Mouse (Mus musculus) layer of hippocampus, postnatal 25 days (tissue): ENCODE measurements around the gene Vmn1r125. TPM values are rescaled to one million over a fixed set of nuclear protein-coding genes. Genes with fewer than 3 reads are reported as not detected.
"Not testable (repeated sequence)": the region's sequence is repeated elsewhere in the genome, so short reads cannot be mapped to it uniquely, and the experiment has no call there.

Experiments
- DNase-seq, 2 experiments: peaks; one replicate each; pipeline ENCODE4 v3.0.0; 2022; ENCODE audit warnings: mixed read lengths in 2 of 2, low spot score in 1 of 2; ENCODE audit errors: extremely low spot score in 1 of 2
- total RNA-seq, 2 experiments: library from RNA; stranded (reverse); gene quantifications; 2 replicates each; pipeline ENCODE4 v1.2.3; 2021

Gene Vmn1r125
- total RNA-seq: not detected

DNA sequence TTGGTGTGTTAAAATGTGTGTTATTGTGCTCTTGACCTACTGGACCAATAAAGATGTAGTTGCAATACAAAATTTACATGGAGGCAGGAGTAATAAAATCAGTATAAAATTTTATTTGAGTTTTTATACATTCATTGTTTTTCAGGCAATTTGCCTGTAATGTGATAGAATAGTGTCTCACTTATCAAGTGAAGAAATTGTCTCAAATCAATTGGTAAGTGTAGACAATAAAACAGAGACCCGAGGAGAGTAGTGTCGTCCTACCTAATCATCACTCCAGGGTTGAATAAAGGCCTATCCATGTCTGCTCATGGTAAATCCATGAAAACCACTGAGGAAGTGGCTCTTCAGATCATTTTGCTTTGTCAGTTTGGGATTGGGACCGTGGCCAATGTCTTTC lies at the start of gene Vmn1r125:
Gene Vmn1r125, plus strand, starts transcription at position 301 of the 400 bp plus-strand sequence.
- DNase-seq: not testable (repeated sequence)

DNA sequence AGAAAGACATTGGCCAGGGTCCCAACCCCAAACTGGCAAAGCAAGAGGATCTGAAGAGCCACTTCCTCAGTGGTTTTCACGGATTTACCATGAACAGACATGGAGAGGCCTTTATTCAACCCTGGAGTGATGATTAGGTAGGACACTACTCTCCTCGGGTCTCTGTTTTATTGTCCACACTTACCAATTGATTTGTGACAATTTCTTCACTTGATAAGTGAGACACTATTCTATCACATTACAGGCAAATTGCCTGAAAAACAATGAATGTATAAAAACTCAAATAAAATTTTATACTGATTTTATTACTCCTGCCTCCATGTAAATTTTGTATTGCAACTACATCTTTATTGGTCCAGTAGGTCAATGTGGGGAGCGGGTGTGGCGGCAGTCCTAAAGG lies 11.5 kb upstream of the Vmn1r125 start, which contains the start of gene Vmn1r124:
Gene Vmn1r124, minus strand, starts transcription at position 101 of the 400 bp plus-strand sequence.
- DNase-seq: not testable (repeated sequence)

DNA sequence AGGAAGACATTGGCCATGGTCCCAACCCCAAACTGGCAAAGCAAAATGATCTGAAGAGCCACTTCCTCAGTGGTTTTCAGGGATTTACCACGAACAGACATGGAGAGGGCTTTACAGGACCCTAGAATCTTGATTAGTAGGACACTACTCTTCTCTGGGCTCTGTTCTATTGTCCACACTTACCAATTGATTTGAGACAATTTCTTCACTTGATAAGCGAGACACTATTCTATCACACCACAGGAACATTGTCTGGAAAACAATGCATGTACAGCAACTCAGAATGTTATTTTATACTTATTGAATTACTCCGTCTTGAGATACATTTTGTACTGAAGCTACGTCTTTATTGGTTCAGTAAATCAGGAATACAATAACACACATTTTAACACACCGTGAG lies 29.4 kb downstream of the Vmn1r125 start, which contains the start of gene Vmn1r126:
Gene Vmn1r126, minus strand, starts transcription at position 101 of the 400 bp plus-strand sequence.
- DNase-seq: not testable (repeated sequence)

DNA sequence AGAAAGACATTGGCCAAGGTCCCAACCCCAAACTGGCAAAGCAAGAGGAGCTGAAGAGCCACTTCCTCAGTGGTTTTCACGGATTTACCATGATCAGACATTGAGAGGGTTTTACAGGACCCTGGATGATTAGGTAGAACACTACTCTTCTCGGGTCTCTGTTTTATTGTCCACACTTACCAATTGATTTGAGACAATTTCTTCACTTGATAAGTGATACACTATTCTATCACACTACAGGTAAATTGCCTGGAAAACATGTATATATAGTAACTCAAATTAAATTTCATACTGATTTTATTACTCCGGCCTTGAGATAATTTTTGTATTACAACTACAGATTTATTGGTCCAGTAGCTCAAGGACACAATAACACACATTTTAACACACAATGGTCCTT lies 47.8 kb downstream of the Vmn1r125 start, which contains the start of gene Vmn1r127:
Gene Vmn1r127, minus strand, starts transcription at position 101 of the 400 bp plus-strand sequence.
- not testable (repeated sequence) for DNase-seq

Other genes starting within 250 kb of the Vmn1r125 start
- not detected for gene Vmn1r120, start 218.4 kb upstream of the Vmn1r125 start, total RNA-seq
- not detected for gene Vmn1r121, start 173.7 kb upstream of the Vmn1r125 start, total RNA-seq
- gene Vmn1r122, start 138.1 kb upstream of the Vmn1r125 start, total RNA-seq: not detected
- not detected for gene Vmn1r123, start 110.0 kb upstream of the Vmn1r125 start, total RNA-seq
- not detected for gene Gm5157, start 81.8 kb upstream of the Vmn1r125 start, total RNA-seq
- gene Vmn1r124, start 11.6 kb upstream of the Vmn1r125 start, total RNA-seq: not detected
- not detected for gene Vmn1r126, start 29.3 kb downstream of the Vmn1r125 start, total RNA-seq
- not detected for gene Vmn1r127, start 47.7 kb downstream of the Vmn1r125 start, total RNA-seq
- gene Vmn1r128, start 77.2 kb downstream of the Vmn1r125 start, total RNA-seq: not detected
- not detected for gene Vmn1r129, start 89.1 kb downstream of the Vmn1r125 start, total RNA-seq
- gene Gm6882, start 160.6 kb downstream of the Vmn1r125 start, total RNA-seq: not detected
- not detected for gene Vmn1r130, start 239.6 kb downstream of the Vmn1r125 start, total RNA-seq